In genomic region chr1:127508067-127508739, GRCm38 (mm10) we compare ENCODE assay signal across 17 mouse cellular contexts.
DNase-seq lines count a peak whose midpoint lies in the region; ATAC-seq and TF ChIP-seq lines count a peak whose summit lies in the region.
"Had no signal": no experiment of that assay in that cellular context is flagged by ENCODE, and none has a peak within 500 bp of the region (broad histone marks: within the 10 kb centered on the region; RNA-seq: fewer than 3 reads in every experiment).

No protein-coding gene starts in this region.

- H3K27ac ChIP-seq in forebrain, embryonic 14.5 days (ENCODE audit: low read depth, low read length) = no peak overlapping the region
- peak overlapping the region; percentile 69 for H3K27ac ChIP-seq in hindbrain, embryonic 15.5 days (replicated peaks)
- H3K27ac ChIP-seq in midbrain, embryonic 15.5 days = peak overlapping the region; percentile 75
- no peak overlapping the region for H3K27ac ChIP-seq in intestine, embryonic 15.5 days
- H3K27ac ChIP-seq: heart, adult 2 months; macrophage; stomach, embryonic 15.5 days had no signal

- peaks cover 2% of the 10 kb centered on the region; the same call in 1 of the 2 replicates for H3K4me1 ChIP-seq in forebrain, embryonic 14.5 days (ENCODE audit: control insufficient read depth, insufficient read depth, low read length)
- peaks cover 24% of the 10 kb centered on the region for H3K4me1 ChIP-seq in hindbrain, embryonic 15.5 days (replicated peaks)
- H3K4me1 ChIP-seq in midbrain, embryonic 15.5 days = peaks cover 25% of the 10 kb centered on the region
- no peaks in the 10 kb centered on the region for H3K4me1 ChIP-seq in intestine, embryonic 15.5 days (replicated peaks)
- H3K4me1 ChIP-seq: stomach, embryonic 15.5 days had no signal

- WGBS in forebrain, embryonic 14.5 days = 62% methylated on average over 16 of the region's 16 CpGs
- 45% methylated on average over 16 of the region's 16 CpGs for WGBS in hindbrain, embryonic 15.5 days
- WGBS in midbrain, embryonic 15.5 days = 45% methylated on average over 16 of the region's 16 CpGs
- 80% methylated on average over 16 of the region's 16 CpGs for WGBS in intestine, embryonic 15.5 days

- peak; percentile 50 for ATAC-seq in forebrain, embryonic 14.5 days
- peak; percentile 62 for ATAC-seq in hindbrain, embryonic 15.5 days (ENCODE audit: low FRiP score, low read depth)
- peak; percentile 82 for ATAC-seq in midbrain, embryonic 15.5 days (replicated peaks)
- ATAC-seq in intestine, embryonic 15.5 days = no peak

- H3K4me2 ChIP-seq in forebrain, embryonic 14.5 days (ENCODE audit: low read length) = no peak overlapping the region
- H3K4me2 ChIP-seq in hindbrain, embryonic 15.5 days = peak overlapping the region; percentile 11; the same call in 1 of the 2 replicates
- peak overlapping the region; percentile 16; the same call in 1 of the 2 replicates for H3K4me2 ChIP-seq in midbrain, embryonic 15.5 days
- H3K4me2 ChIP-seq in intestine, embryonic 15.5 days (replicated peaks) = no peak overlapping the region
- H3K4me2 ChIP-seq: stomach, embryonic 15.5 days had no signal

- no peak overlapping the region for H3K4me3 ChIP-seq in forebrain, embryonic 14.5 days (ENCODE audit: low read depth, low read length)
- no peak overlapping the region for H3K4me3 ChIP-seq in hindbrain, embryonic 15.5 days
- no peak overlapping the region for H3K4me3 ChIP-seq in midbrain, embryonic 15.5 days
- H3K4me3 ChIP-seq in intestine, embryonic 15.5 days (replicated peaks) = no peak overlapping the region
- H3K4me3 ChIP-seq: erythroblast, embryonic 14.5 days; heart, adult 2 months; stomach, embryonic 15.5 days had no signal

- no peak for TF ChIP-seq CTCF in brain, embryonic 14.5 days (IDR thresholded peaks at IDR 0.05; ENCODE audit: borderline replicate concordance, extremely low read depth, insufficient read depth, insufficient read length)

- H3K27me3 ChIP-seq in forebrain, embryonic 14.5 days (replicated peaks; ENCODE audit: control insufficient read depth, insufficient read depth, low read length) = no peaks in the 10 kb centered on the region
- H3K27me3 ChIP-seq in hindbrain, embryonic 15.5 days = no peaks in the 10 kb centered on the region
- no peaks in the 10 kb centered on the region for H3K27me3 ChIP-seq in midbrain, embryonic 15.5 days (replicated peaks)
- H3K27me3 ChIP-seq in intestine, embryonic 15.5 days (replicated peaks) = no peaks in the 10 kb centered on the region
- H3K27me3 ChIP-seq: stomach, embryonic 15.5 days had no signal

- DNase-seq in brain, embryonic 14.5 days (ENCODE audit: low read depth) = peak; percentile 77
- no peak for DNase-seq in forebrain, embryonic 14.5 days (ENCODE audit: low spot score)
- DNase-seq in urinary bladder, postnatal 4 days (ENCODE audit: low spot score in 2 of 2) = no peak
- no peak for DNase-seq in frontal cortex, postnatal 25 days (ENCODE audit: low spot score in 2 of 2)
- DNase-seq: heart, adult 2 months; kidney, adult 11 months; kidney, postnatal 10 days; liver; lung, adult 2 months; thymus, postnatal 14 days had no signal

- no peaks in the 10 kb centered on the region for H3K36me3 ChIP-seq in forebrain, embryonic 14.5 days (ENCODE audit: control insufficient read depth, insufficient read depth, low read length)
- no peaks in the 10 kb centered on the region for H3K36me3 ChIP-seq in hindbrain, embryonic 15.5 days
- no peaks in the 10 kb centered on the region for H3K36me3 ChIP-seq in midbrain, embryonic 15.5 days (replicated peaks)
- no peaks in the 10 kb centered on the region for H3K36me3 ChIP-seq in intestine, embryonic 15.5 days
- H3K36me3 ChIP-seq: G1E; stomach, embryonic 15.5 days had no signal

- H3K9ac ChIP-seq in forebrain, embryonic 14.5 days (ENCODE audit: low read length) = no peak overlapping the region
- no peak overlapping the region for H3K9ac ChIP-seq in hindbrain, embryonic 15.5 days
- no peak overlapping the region for H3K9ac ChIP-seq in midbrain, embryonic 15.5 days
- no peak overlapping the region for H3K9ac ChIP-seq in intestine, embryonic 15.5 days
- H3K9ac ChIP-seq: stomach, embryonic 15.5 days had no signal

- no peaks in the 10 kb centered on the region for H3K9me3 ChIP-seq in forebrain, embryonic 14.5 days (replicated peaks; ENCODE audit: control insufficient read depth, low read length)
- H3K9me3 ChIP-seq in hindbrain, embryonic 15.5 days = no peaks in the 10 kb centered on the region
- H3K9me3 ChIP-seq in midbrain, embryonic 15.5 days = no peaks in the 10 kb centered on the region
- H3K9me3 ChIP-seq in intestine, embryonic 15.5 days = no peaks in the 10 kb centered on the region
- H3K9me3 ChIP-seq: stomach, embryonic 15.5 days had no signal

- TF ChIP-seq POLR2A in brain, embryonic 14.5 days (IDR thresholded peaks at IDR 0.05; ENCODE audit: borderline replicate concordance, extremely low read depth, insufficient read depth, insufficient read length, poor library complexity, severe bottlenecking) = no peak

Comparison
In these comparisons a context has a peak if more than half of its experiments do, and no peak if none do; other contexts are left out.
1. H3K27ac ChIP-seq: peak in hindbrain, embryonic 15.5 days (single experiment) and midbrain, embryonic 15.5 days (single experiment); none in forebrain, embryonic 14.5 days (single experiment) and intestine, embryonic 15.5 days (single experiment).
2. H3K4me2 ChIP-seq: peak in hindbrain, embryonic 15.5 days (single experiment) and midbrain, embryonic 15.5 days (single experiment); none in forebrain, embryonic 14.5 days (single experiment) and intestine, embryonic 15.5 days (single experiment).